Mouse (Mus musculus) heart, embryonic 14.5 days (tissue): Measurements from ENCODE around the gene Rab11fip5. TPM values are rescaled to one million over a fixed set of nuclear protein-coding genes. Genes with fewer than 3 reads are reported as not detected.

ENCODE experiments used
- ATAC-seq: fragments of 200-750 bp; cut with Nextera tagmentation; 2 replicates; pipeline ENCODE4 v1.8.0; 2017; ENCODE audit warnings: low read depth, moderate TSS enrichment; ENCODE audit not compliant: insufficient number of reproducible peaks, insufficient read depth, low FRiP score
- H3K27ac ChIP-seq, 2 experiments: fragments of 200-500 bp in 1 of 2; fragments of 300-500 bp in 1 of 2; sonication (generic) in 1 of 2; replicated peaks in 1 of 2; 2 replicates each; pipeline ENCODE4 v1.5.1; 2012 to 2014; ENCODE audit warnings: low read depth in 2 of 2, low read length in 2 of 2, control low read depth in 1 of 2, mild to moderate bottlenecking in 1 of 2, mixed read lengths in 1 of 2; ENCODE audit not compliant: control insufficient read depth in 1 of 2, insufficient read depth in 1 of 2
- H3K27me3 ChIP-seq: fragments of 300-500 bp; sonication (generic); 2 replicates; pipeline ENCODE4 v1.6.1; 2014; ENCODE audit warnings: mild to moderate bottlenecking, low read length, control low read depth; ENCODE audit not compliant: control insufficient read depth, insufficient read depth
- H3K36me3 ChIP-seq: fragments of 300-500 bp; sonication (generic); 2 replicates; pipeline ENCODE4 v1.6.1; 2014; ENCODE audit warnings: mild to moderate bottlenecking, control low read depth, low read length, mixed read lengths; ENCODE audit not compliant: control insufficient read depth, insufficient read depth
- H3K4me1 ChIP-seq, 2 experiments: fragments of 200-500 bp in 1 of 2; fragments of 300-500 bp in 1 of 2; sonication (generic) in 1 of 2; 2 replicates each; pipeline ENCODE4 v1.6.1; 2012 to 2014; ENCODE audit warnings: low read length in 2 of 2, control low read depth in 1 of 2, mixed read lengths in 1 of 2; ENCODE audit not compliant: control insufficient read depth in 2 of 2, insufficient read depth in 2 of 2
- H3K4me2 ChIP-seq: fragments of 300-500 bp; sonication (generic); 2 replicates; pipeline ENCODE4 v1.6.1; 2014; ENCODE audit warnings: mild to moderate bottlenecking, low read length
- H3K4me3 ChIP-seq, 2 experiments: fragments of 200-500 bp in 1 of 2; fragments of 300-500 bp in 1 of 2; sonication (generic) in 1 of 2; 2 replicates each; pipeline ENCODE4 v1.5.1; 2012 to 2014; ENCODE audit warnings: low read length in 2 of 2, mild to moderate bottlenecking in 2 of 2, control low read depth in 1 of 2, low read depth in 1 of 2, moderate library complexity in 1 of 2; ENCODE audit not compliant: control insufficient read depth in 1 of 2, insufficient read depth in 1 of 2
- H3K9ac ChIP-seq: fragments of 300-500 bp; sonication (generic); 2 replicates; pipeline ENCODE4 v1.6.1; 2014; ENCODE audit warnings: mild to moderate bottlenecking, low read length
- H3K9me3 ChIP-seq: fragments of 300-500 bp; sonication (generic); 2 replicates; pipeline ENCODE4 v1.6.1; 2016; ENCODE audit warnings: low read length, control low read depth; ENCODE audit not compliant: control insufficient read depth
- WGBS: fragments of 180-500 bp; shearing (Covaris S2); extraction: QIAGEN DNeasy Blood & Tissue Kit; methylation state at CpG from one replicate; pipeline ENCODE4 v1.1.7; 2014; 5-methylcytosine and 5-hydroxymethylcytosine counted together
- polyA plus RNA-seq: library from polyadenylated mRNA; unstranded; fragments of >200 nt; fragmentation: Nextera tagmentation; extraction: Ambion mirVana; gene quantifications from 2 replicates; pipeline ENCODE4 v1.2.1, GENCODE M21; 2014

Gene Rab11fip5
- polyA plus RNA-seq, 1 experiment from 2014 or later: 42.2 TPM

- Histone ChIP-seq H3K4me2 (peak overlapping the region; percentile 52), H3K9ac (peak overlapping the region; percentile 45; the same call in 1 of the 2 replicates), H3K36me3 (no peaks in the 10 kb centered on the region), H3K27me3 (peaks cover 2% of the 10 kb centered on the region), H3K4me1 (peaks cover 10 to 18% of the 10 kb centered on the region in 2 experiments), H3K9me3 (no peaks in the 10 kb centered on the region), H3K4me3 (peak overlapping the region in 1 of 2 experiments; percentile 4; a peak in 1 of 4 replicates), H3K27ac (no peak overlapping the region)
- ATAC-seq: no peak
- 27% methylated on average over 17 of the region's 17 CpGs for WGBS
Measured at GRCm38 (mm10) chr6:85380901-85381647, 6.6 kb upstream of the Rab11fip5 start.

- H3K4me3 ChIP-seq: no peak overlapping the region; a peak in 1 of 4 replicates
Measured at GRCm38 (mm10) chr6:85380201-85380900, 5.9 kb upstream of the Rab11fip5 start.

GRCm38 (mm10) chr6:85378629-85379028 lies 4.2 kb upstream of the Rab11fip5 start:
- H3K36me3 ChIP-seq: no peaks in the 10 kb centered on the region
- no peak overlapping the region for H3K9ac ChIP-seq
- H3K27ac ChIP-seq: no peak overlapping the region
- no peaks in the 10 kb centered on the region for H3K27me3 ChIP-seq
- H3K4me1 ChIP-seq: peaks cover 10 to 18% of the 10 kb centered on the region in 2 experiments
- H3K4me3 ChIP-seq: no peak overlapping the region
- H3K4me2 ChIP-seq: no peak overlapping the region
- WGBS: 55% methylated on average over 8 of the region's 8 CpGs
- no peaks in the 10 kb centered on the region for H3K9me3 ChIP-seq
- no peak for ATAC-seq

More at GRCm38 (mm10) chr6:85380201-85380900, 5.9 kb upstream of the Rab11fip5 start:
- Histone ChIP-seq H3K9me3 (no peaks in the 10 kb centered on the region), H3K27me3 (no peaks in the 10 kb centered on the region), H3K9ac (no peak overlapping the region; the same call in 1 of the 2 replicates), H3K4me1 (peaks cover 10 to 18% of the 10 kb centered on the region in 2 experiments), H3K4me2 (peak overlapping the region; percentile 52), H3K36me3 (no peaks in the 10 kb centered on the region), H3K27ac (no peak overlapping the region)
- WGBS: 26% methylated on average over 10 of the region's 10 CpGs
- peak; percentile 74; the same call in 1 of the 2 replicates for ATAC-seq

- ATAC-seq: no peak
- Histone ChIP-seq H3K27me3 (no peaks in the 10 kb centered on the region), H3K27ac (no peak overlapping the region), H3K4me3 (no peak overlapping the region), H3K4me1 (peaks cover 10 to 18% of the 10 kb centered on the region in 2 experiments), H3K4me2 (no peak overlapping the region), H3K9ac (no peak overlapping the region), H3K36me3 (no peaks in the 10 kb centered on the region), H3K9me3 (no peaks in the 10 kb centered on the region)
- WGBS: 51% methylated on average over 5 of the region's 5 CpGs
Measured at GRCm38 (mm10) chr6:85377876-85378275, 3.4 kb upstream of the Rab11fip5 start.

- Histone ChIP-seq H3K4me2 (no peak overlapping the region), H3K36me3 (no peaks in the 10 kb centered on the region), H3K27me3 (no peaks in the 10 kb centered on the region), H3K9me3 (no peaks in the 10 kb centered on the region), H3K4me3 (no peak overlapping the region), H3K4me1 (peaks cover 14 to 24% of the 10 kb centered on the region in 2 experiments), H3K27ac (no peak overlapping the region), H3K9ac (no peak overlapping the region)
- no peak for ATAC-seq
- 38% methylated on average over 4 of the region's 4 CpGs for WGBS
Measured at GRCm38 (mm10) chr6:85377066-85377734, 2.8 kb upstream of the Rab11fip5 start.

GRCm38 (mm10) chr6:85374734-85375114 lies 290 bp upstream of the Rab11fip5 start:
- H3K9me3 ChIP-seq: no peaks in the 10 kb centered on the region
- H3K4me3 ChIP-seq: peak overlapping the region; percentile 60 to 98
- H3K27ac ChIP-seq: peak overlapping the region; percentile 44 to 73
- H3K9ac ChIP-seq: peak overlapping the region; percentile 98
- H3K36me3 ChIP-seq: peaks cover 14% of the 10 kb centered on the region
- no peaks in the 10 kb centered on the region for H3K27me3 ChIP-seq
- peaks cover 33 to 34% of the 10 kb centered on the region in 2 experiments for H3K4me1 ChIP-seq
- ATAC-seq: peak; percentile 94
- 0% methylated on average over 19 of the region's 19 CpGs for WGBS
- H3K4me2 ChIP-seq: peak overlapping the region; percentile 87

GRCm38 (mm10) chr6:85373066-85373860 lies 1.2 kb downstream of the Rab11fip5 start:
- peak overlapping the region; percentile 98 for H3K9ac ChIP-seq
- H3K36me3 ChIP-seq: peaks cover 14% of the 10 kb centered on the region
- no peak for ATAC-seq
- no peaks in the 10 kb centered on the region for H3K9me3 ChIP-seq
- peaks cover 44 to 49% of the 10 kb centered on the region in 2 experiments for H3K4me1 ChIP-seq
- H3K4me3 ChIP-seq: peak overlapping the region; percentile 71 to 98
- H3K27me3 ChIP-seq: no peaks in the 10 kb centered on the region
- H3K4me2 ChIP-seq: peak overlapping the region; percentile 87
- peak overlapping the region; percentile 77 to 96 for H3K27ac ChIP-seq
- 60% methylated on average over 10 of the region's 10 CpGs for WGBS
